Mouse (Mus musculus) gastrocnemius, adult 8-10 months (tissue): ENCODE results near the gene Ccdc124. TPM values are rescaled to one million over a fixed set of nuclear protein-coding genes. Genes with fewer than 3 reads are reported as not detected.

Experiments
- DNase-seq, 2 experiments: peaks; one replicate each; pipeline ENCODE4 v3.0.0; 2022; ENCODE audit warnings: low spot score in 2 of 2
- total RNA-seq, 4 experiments: library from RNA; stranded (reverse); gene quantifications; 2 replicates each; pipeline ENCODE4 v1.2.4; 2022

Ccdc124 gene
- total RNA-seq, 4 experiments from 2014 or later: 61.7 to 77.8 (median 67.5) TPM

DNA sequence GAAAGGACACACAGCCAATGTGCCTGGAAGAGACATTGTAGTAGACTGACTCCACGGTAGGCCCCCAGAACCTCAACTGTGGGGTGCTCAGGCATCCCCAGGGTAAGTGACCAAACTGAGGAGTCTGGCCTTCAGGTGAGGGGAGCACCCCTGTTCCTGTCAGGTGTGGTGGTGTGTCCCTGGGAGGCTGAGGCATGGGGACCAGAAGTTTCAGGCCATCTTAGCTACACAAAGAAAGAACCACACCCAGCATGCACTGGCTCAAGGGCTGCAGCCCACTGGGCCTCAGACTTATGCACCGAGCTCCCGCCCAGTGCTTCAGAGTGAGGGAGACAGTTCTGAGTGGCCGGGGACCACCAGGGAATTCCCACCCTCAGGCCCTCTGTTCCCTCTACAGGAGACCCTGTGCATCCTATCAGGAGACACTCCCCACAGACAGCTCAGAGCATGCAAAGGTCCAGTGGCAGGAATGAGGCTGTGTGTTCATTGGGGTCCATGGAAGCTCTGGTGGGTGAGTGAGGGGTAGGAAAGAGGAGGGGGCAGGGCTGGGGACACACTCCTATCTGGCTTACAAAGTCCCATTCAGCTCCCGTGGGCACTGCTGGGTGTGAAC is 2.4 kb downstream of the Ccdc124 start:
- no peak for DNase-seq

GRCm38 (mm10) chr8:70869601-70870041 is 4.1 kb downstream of the Ccdc124 start:
- peak; percentile 51 to 72 for DNase-seq

DNA sequence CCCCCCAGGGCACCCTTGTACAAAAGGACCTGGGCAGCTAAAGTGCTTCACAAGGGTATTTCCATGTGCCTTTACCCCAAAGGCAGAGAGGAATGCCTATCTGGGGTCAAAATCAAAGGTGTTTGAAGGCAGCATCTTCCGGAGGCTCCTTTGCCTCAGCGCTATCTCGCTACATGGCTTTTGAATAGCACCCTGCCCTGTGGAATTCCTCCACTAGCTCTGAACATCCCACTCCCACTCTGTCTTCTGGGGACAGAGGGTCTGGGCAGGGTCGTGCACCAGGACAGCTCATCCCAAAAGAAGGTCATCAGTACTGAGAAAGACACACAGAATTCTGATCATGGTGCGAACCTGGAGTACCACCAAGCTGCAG is 4.5 kb downstream of the Ccdc124 start:
- no peak for DNase-seq

- DNase-seq: no peak
Measured at GRCm38 (mm10) chr8:70868559-70869198, 5.1 kb downstream of the Ccdc124 start.

DNA sequence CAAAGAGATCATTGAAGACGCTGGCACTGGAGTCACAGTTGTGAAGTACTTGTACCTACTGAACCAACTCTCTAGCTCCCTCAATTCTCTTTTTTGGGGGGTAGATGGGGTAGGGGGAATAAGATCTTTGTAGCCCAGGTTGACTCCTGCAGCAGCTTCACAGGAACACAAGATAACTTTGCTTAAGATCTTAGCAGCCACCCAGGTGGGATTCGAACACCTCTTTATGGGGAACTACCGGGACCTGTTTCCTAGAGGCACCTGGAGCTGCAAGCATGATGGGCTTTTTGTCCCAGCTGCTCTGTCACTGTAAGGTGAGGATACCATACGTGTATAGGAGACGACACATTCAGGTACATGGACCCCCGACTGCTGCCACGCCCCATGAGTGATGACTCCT is 7.2 kb downstream of the Ccdc124 start:
- DNase-seq: no peak

- DNase-seq: no peak
Measured at GRCm38 (mm10) chr8:70866001-70866520, 7.7 kb downstream of the Ccdc124 start.

- DNase-seq: peak; percentile 95 to 98
Measured at GRCm38 (mm10) chr8:70865350-70866000, 8.3 kb downstream of the Ccdc124 start.

DNA sequence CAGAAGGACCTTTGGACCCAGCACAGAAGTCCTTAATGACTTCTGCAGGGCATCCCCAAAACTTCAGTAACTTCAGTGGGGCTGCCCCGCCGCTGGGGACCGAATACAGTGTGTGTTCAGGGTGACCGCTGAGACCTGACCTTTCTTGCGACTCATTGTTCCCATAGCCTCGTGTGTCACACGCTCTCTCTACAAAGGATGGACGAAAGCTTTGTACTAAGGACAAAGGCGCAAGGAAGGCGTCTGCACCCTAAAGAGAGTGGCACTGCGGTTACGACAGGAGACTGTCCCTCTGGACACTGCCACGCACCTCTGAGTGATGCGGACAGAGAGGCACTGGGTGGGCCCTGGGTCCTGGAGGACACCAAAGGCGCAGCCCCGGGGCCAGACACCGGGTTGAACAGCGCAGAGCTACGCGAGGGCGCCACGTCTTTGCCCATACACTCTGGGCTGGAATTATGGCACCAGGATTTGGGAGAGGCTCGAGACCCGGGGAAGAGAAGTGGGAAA is 9.0 kb downstream of the Ccdc124 start:
- no peak for DNase-seq

- DNase-seq: no peak
Measured at GRCm38 (mm10) chr8:70863956-70864711, 9.6 kb downstream of the Ccdc124 start.

GRCm38 (mm10) chr8:70862824-70863641 is 10.7 kb downstream of the Ccdc124 start, which contains the start of gene Kcnn1:
TSS of gene Kcnn1 (minus strand) at chr8:70863258.
- DNase-seq: no peak

DNA sequence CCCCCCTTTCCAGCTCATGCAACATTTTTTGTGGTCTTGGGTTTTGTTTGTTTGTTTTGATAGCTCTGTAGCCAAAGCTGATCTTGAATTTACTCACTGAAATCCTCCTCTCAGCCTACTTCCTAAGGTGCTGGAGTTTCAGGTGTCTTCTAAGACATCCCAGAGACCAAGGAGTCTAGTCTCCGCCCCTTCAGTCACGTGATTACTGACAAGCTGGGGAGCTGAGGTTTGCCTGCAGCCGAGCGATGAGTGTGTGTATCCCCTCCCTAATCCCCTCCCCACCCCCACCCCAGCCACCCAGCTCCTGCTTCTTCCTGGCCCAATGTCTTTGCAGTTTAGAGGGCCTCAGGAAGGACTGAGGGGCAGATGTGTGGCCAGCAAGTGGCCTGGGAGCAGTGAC is 16.2 kb downstream of the Ccdc124 start:
- DNase-seq: no peak

DNA sequence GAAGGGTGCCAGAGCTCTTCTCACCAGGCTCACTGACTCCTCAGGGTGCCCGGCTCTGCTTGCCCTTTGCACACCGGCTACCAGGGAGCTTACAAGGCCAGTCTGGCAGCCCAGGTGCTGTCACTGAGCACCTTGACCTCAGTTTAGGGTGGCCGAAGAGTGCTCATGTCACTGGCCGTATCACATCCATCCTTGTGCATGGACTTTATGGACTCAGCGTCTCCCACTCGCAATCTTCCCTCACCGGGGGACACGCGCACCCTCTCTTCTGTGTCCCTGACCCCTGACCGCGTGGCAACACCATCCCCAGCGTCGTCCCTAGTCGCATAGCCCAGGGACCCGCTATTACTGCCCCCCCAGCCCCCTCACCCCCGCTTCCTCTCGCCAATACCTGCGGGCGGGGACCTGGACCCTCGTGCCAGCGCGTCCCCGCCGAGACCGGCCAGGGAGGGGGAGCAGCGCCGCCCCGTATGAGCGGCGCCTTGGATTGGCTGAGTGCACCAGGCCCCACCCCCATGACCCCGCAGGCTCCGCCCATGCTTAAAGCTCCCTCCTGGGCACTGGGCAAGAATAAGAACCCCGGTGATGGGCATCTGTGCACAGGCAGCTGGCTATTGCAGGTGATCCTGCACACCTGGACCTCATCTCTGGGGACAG is 17.1 kb downstream of the Ccdc124 start:
- peak; percentile 69 to 76 for DNase-seq

DNA sequence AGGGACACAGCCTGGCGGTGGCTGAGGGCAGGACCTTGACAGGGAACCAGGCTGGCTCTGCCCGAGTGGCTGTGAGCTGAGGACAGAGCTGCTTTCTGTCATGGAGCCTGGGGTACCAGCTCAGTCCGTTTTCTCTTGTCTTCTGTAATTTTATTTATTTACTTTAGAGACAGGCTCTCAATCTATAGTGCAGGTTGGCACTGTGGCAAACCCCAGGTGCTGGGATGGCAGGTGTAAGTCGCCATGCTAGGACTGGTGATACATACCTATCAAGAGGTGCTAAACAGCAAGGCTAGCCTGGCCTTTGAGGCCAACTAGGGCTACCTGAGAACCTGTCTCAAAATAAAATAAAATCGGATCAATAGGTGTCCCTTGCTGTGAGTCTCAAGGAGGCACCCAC is 17.7 kb downstream of the Ccdc124 start:
- no peak for DNase-seq

GRCm38 (mm10) chr8:70853863-70854262 is 19.9 kb downstream of the Ccdc124 start:
- no peak for DNase-seq

DNA sequence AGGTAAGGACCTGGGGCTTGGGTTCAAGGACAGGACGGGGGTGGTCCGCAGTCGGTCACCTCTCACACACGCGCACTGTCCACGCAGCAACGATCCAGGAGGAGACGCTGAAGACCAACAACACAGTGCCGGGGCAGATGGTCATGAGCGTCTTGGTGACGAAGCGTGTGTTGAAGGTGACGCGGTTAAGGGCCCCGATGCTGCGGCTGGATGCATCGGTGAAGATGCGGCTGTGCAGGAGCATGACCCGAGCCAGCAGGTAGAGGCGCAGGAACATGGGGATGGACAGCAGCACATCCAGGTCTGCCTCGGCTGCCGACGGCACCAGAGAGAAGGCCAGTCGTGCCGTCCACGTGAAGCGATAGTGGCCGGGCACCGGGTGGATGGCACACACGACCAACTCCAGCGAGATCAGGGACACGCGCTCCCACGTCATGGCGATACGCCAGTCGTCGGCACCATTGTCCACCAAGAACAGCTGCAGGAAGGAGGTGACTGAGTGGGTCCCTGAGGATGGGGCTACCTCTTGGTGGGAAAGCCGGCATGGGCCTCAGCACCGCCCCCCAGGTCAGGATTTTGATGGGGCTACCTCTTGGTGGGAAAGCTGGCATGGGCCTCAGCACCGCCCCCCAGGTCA is 21.0 kb downstream of the Ccdc124 start:
- DNase-seq: no peak

DNA sequence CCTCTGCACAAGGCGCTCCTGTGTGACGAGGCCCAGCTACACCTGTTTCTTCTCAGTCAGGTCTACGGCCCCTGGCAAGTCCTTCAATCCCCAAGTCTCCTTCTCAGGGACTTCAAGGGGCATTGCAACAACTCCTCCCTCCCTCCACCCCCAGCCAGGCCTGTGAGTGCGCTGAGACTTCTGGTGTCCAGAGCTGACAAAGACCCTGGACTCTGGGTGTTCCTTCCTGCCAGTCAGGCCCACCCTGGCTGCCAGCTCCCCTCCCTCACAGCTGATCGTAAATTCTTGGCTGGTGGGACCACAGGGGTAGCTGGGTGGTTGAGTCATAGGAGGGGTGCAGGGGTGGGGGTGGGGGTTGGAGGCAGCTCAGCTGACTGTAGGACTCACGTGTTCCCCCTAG is 21.9 kb downstream of the Ccdc124 start:
- no peak for DNase-seq

GRCm38 (mm10) chr8:70850947-70851346 is 22.8 kb downstream of the Ccdc124 start:
- DNase-seq: no peak

GRCm38 (mm10) chr8:70850132-70850845 is 23.4 kb downstream of the Ccdc124 start:
- DNase-seq: no peak
